Mouse (Mus musculus) c-Kit-positive CD71-positive TER-119-positive erythroid progenitor cells, embryonic 14.5 days (primary cell): ENCODE data around the gene Prp2.
A peak's percentile ranks its signal among the peaks of the same experiment; 100 is the strongest.
"Not testable (repeated sequence)": the region's sequence is repeated elsewhere in the genome, so short reads cannot be mapped to it uniquely, and the experiment has no call there.

Source experiments
- DNase-seq: peaks from one replicate; pipeline ENCODE4 v3.0.0-alpha.2; 2013; ENCODE audit warnings: low spot score

The Prp2 gene

DNA sequence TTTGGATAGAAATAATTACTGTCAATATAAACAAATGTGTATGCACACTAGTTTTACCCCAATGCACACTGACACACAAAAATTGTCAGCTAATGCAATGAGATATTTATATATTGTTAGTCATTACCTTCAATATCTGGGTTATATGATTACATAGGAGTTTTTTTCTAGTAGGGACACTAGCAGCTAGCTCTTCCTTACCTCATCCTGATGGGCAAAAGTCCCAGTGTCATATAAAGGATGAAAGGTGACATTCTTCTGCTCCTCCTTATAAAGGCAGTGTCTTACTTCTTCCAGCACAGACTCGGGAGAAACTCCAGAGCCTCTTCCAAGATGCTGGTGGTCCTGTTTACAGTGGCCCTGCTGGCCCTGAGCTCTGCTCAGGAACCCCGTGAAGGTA is at the start of gene Prp2:
Prp2 (plus strand) TSS at position 301 of the 400 bp plus-strand sequence.
- DNase-seq = not testable (repeated sequence)

DNA sequence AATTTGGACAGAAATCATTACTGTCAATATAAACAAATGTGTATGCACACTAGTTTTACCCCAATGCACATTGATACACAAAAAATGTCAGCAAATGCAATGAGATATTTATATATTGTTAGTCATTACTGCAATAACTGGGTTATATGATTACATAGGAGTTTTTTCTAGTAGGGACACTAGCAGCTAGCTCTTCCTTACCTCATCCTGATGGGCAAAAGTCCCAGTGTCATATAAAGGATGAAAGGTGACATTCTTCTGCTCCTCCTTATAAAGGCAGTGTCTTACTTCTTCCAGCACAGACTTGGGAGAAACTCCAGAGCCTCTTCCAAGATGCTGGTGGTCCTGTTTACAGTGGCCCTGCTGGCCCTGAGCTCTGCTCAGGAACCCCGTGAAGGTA is 26.2 kb upstream of the Prp2 start, which contains the start of gene Prh1:
Prh1 (plus strand) TSS at position 301 of the 400 bp plus-strand sequence.
- not testable (repeated sequence) for DNase-seq

DNA sequence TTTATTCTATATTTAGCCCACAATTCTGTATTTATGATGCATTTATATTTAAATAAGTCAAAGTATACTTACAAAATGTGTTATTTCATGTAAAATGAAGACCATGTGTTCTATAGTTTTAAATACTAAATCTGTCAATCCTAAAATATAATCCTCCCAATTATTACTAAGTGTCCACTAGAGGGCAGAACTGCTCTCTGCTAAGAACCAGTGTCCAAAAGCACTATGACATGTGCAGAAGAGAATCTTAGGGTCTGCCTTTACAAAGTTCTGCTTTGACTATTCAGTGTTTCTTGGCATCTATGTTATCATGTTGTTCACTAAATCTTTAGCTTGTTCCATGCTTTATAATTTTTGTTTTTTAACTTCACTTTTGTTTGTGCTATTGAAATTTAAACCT is 53.7 kb downstream of the Prp2 start:
- peak; percentile 1 for DNase-seq
